Mouse (Mus musculus) megakaryocyte, embryonic 14.5 days (primary cell): ENCODE measurements around the gene Trpm2. TPM values are rescaled to one million over a fixed set of nuclear protein-coding genes. Genes with fewer than 3 reads are reported as not detected.

Experiments
- H3K27me3 ChIP-seq: replicated peaks from 2 replicates; pipeline ENCODE3; 2012; ENCODE audit warnings: inconsistent platforms
- H3K36me3 ChIP-seq: replicated peaks from 2 replicates; pipeline ENCODE3; 2012; ENCODE audit warnings: low read length, inconsistent platforms, mixed read lengths
- H3K4me1 ChIP-seq: 2 replicates; pipeline ENCODE4 v1.6.1; 2012; ENCODE audit warnings: inconsistent platforms
- H3K4me3 ChIP-seq: replicated peaks from 2 replicates; pipeline ENCODE3; 2012; ENCODE audit warnings: moderate library complexity, mild to moderate bottlenecking, inconsistent platforms
- H3K9me3 ChIP-seq: 2 replicates; pipeline ENCODE4 v1.6.1; 2012; ENCODE audit warnings: inconsistent platforms
- FLI1 ChIP-seq: IDR thresholded peaks from 2 replicates; pipeline ENCODE4 v1.6.1; 2012; ENCODE audit warnings: low read length, inconsistent platforms, mixed read lengths
- GATA1 ChIP-seq: IDR thresholded peaks from 3 replicates; pipeline ENCODE4 v1.6.1; 2012; ENCODE audit warnings: mixed read lengths, low read length, inconsistent platforms, borderline replicate concordance
- polyA plus RNA-seq: library from polyadenylated mRNA; stranded (reverse); fragments of >175 nt; gene quantifications from 2 replicates; pipeline ENCODE4 v1.2.3, GENCODE M21; 2012; ENCODE audit warnings: low replicate concordance; ENCODE audit not compliant: insufficient read depth

Gene Trpm2
- polyA plus RNA-seq, 1 experiment = 2.7 TPM

- peak overlapping the region; percentile 82 for H3K4me3 ChIP-seq
- peaks cover 12% of the 10 kb centered on the region for H3K27me3 ChIP-seq
- H3K4me1 ChIP-seq = peaks cover 25% of the 10 kb centered on the region
- no peaks in the 10 kb centered on the region for H3K9me3 ChIP-seq
- H3K36me3 ChIP-seq = peaks cover 60% of the 10 kb centered on the region
- no peak for TF ChIP-seq GATA1
- TF ChIP-seq FLI1 = no peak
Observed at GRCm38 (mm10) chr10:77984660-77985059, 14.3 kb upstream of the Trpm2 start.

GRCm38 (mm10) chr10:77978351-77979350, 8.3 kb upstream of the Trpm2 start, which contains the start of gene 1810043G02Rik:
Gene 1810043G02Rik, plus strand, starts transcription at chr10:77978524.
- TF ChIP-seq FLI1 (no peak), GATA1 (no peak)
- peaks cover 28% of the 10 kb centered on the region for H3K27me3 ChIP-seq
- H3K36me3 ChIP-seq = peaks cover 17% of the 10 kb centered on the region
- H3K4me3 ChIP-seq = peak within 1 kb of the TSS; percentile 98
- H3K4me1 ChIP-seq = peaks cover 42% of the 10 kb centered on the region
- H3K9me3 ChIP-seq = no peaks in the 10 kb centered on the region

DNA sequence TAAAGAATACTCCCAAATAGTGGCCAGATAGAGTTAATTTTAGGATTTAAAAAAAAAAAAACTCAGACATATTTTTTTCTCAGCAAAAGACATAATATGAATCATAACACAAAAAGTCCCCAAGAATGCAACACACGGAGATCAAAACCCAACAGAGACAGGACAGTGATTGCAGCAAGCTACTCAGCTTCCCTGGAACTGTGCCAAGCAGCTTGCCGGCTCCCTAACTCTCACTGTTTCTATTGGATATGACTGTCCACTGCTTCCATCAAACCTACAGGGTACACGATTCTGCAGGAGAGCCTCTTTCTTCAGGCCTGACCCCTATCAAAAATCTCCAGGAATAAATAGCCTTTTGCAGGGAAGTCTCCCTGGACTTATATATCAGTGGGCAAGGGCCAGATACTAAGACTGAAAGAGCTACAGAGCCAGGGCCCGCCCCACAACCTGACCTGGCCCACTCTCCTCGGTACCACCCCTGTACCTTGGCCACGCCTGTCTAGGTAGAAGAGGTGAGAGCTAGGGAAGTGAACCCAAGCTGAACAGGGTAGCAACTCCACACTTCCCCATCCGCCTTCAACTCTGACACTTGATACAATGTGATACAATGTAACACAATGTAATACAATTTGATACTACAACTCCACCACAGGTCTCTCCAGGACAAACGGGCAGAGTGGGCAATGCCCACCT, 6.2 kb upstream of the Trpm2 start:
- peaks cover 22% of the 10 kb centered on the region for H3K27me3 ChIP-seq
- no peak for TF ChIP-seq GATA1
- TF ChIP-seq FLI1 = no peak
- no peak overlapping the region for H3K4me3 ChIP-seq
- H3K4me1 ChIP-seq = peaks cover 39% of the 10 kb centered on the region
- peaks cover 13% of the 10 kb centered on the region for H3K36me3 ChIP-seq
- peaks cover 9% of the 10 kb centered on the region for H3K9me3 ChIP-seq

GRCm38 (mm10) chr10:77975653-77976052, 5.3 kb upstream of the Trpm2 start:
- Histone ChIP-seq H3K4me3 (no peak overlapping the region), H3K9me3 (peaks cover 9% of the 10 kb centered on the region), H3K4me1 (peaks cover 49% of the 10 kb centered on the region), H3K27me3 (peaks cover 23% of the 10 kb centered on the region), H3K36me3 (peaks cover 7% of the 10 kb centered on the region)
- TF ChIP-seq FLI1 (no peak), GATA1 (no peak)

- Histone ChIP-seq H3K9me3 (peaks cover 9% of the 10 kb centered on the region), H3K27me3 (peaks cover 26% of the 10 kb centered on the region), H3K36me3 (no peaks in the 10 kb centered on the region), H3K4me3 (peak overlapping the region; percentile 39), H3K4me1 (peaks cover 53% of the 10 kb centered on the region)
- TF ChIP-seq FLI1 (no peak), GATA1 (no peak)
Observed at GRCm38 (mm10) chr10:77974811-77975210, 4.4 kb upstream of the Trpm2 start.

GRCm38 (mm10) chr10:77974323-77974722, 4.0 kb upstream of the Trpm2 start:
- Histone ChIP-seq H3K27me3 (peaks cover 30% of the 10 kb centered on the region), H3K36me3 (no peaks in the 10 kb centered on the region), H3K4me3 (no peak overlapping the region), H3K9me3 (peaks cover 9% of the 10 kb centered on the region), H3K4me1 (peaks cover 55% of the 10 kb centered on the region)
- TF ChIP-seq GATA1 (no peak), FLI1 (no peak)

DNA sequence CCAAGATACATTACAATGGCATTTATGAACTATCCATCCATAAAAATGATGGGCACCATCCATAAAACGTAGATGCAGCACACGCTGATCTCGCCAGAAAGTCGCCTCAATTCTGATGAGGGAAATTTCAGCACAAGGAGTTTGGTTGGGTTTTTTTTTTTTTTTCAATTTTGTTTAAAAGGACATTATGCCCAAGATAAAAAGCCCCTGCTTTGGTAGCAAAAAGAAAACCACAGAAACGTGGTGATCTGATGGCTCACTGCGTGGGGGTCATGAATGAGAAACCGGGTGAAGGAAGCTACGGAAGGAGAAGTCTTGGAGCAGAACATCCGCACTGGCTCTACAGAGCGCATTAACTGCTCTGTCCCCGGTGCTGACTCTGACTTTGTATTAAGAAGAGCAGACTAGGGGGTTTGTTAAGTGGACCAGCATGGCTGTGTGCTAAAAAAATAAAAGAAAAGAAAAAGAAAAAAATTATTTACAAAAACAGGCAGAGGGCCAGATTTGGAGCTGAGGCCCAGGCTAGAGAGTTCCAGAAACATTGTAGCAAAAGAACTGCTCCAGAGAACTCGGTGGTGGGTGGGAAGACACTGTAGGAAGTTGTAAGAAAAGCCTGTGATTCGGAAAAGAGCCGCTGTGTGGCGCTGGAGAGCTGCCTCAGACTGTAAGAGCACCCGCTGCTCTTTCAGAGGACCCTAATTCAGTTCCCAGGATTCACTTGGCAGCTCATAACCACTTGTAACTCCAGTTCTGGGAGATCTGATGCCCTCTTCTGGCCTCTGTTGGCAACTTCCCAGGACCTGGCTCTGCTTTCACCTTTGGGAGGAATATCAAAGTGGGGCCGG, 1.6 kb upstream of the Trpm2 start:
- no peak overlapping the region for H3K4me3 ChIP-seq
- no peaks in the 10 kb centered on the region for H3K36me3 ChIP-seq
- peaks cover 47% of the 10 kb centered on the region for H3K4me1 ChIP-seq
- H3K9me3 ChIP-seq = peaks cover 9% of the 10 kb centered on the region
- TF ChIP-seq FLI1 (no peak), GATA1 (no peak)
- peaks cover 51% of the 10 kb centered on the region for H3K27me3 ChIP-seq

GRCm38 (mm10) chr10:77971191-77971590, 828 bp upstream of the Trpm2 start:
- TF ChIP-seq GATA1 = no peak
- TF ChIP-seq FLI1 = no peak
- Histone ChIP-seq H3K36me3 (no peaks in the 10 kb centered on the region), H3K27me3 (peaks cover 56% of the 10 kb centered on the region), H3K9me3 (peaks cover 9% of the 10 kb centered on the region), H3K4me1 (peaks cover 47% of the 10 kb centered on the region), H3K4me3 (peak overlapping the region; percentile 83)

DNA sequence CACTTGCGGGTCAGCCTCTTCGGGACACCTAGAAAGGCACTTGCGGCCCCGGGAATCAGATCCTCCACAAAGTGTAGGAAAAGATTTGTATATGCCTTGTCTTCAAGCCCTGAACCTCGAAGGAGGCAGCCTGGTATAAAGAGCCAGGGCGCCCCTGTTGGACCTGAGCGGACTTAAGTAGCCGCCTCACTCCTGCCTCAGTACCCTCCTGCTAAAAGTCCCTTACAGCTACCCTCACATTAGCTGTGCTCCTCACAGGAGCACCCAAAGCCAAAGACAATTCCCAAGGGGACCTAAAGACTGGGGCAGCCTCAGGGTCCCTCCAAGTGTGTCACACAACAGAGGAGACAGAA, 414 bp downstream of the Trpm2 start:
- Histone ChIP-seq H3K4me1 (peaks cover 42% of the 10 kb centered on the region), H3K36me3 (no peaks in the 10 kb centered on the region), H3K27me3 (peaks cover 61% of the 10 kb centered on the region), H3K9me3 (peaks cover 9% of the 10 kb centered on the region), H3K4me3 (peak overlapping the region; percentile 83)
- TF ChIP-seq FLI1 (no peak), GATA1 (no peak)
